Mouse (Mus musculus) brain, embryonic 18.5 days (tissue): ENCODE data around the gene Creb5.

Source experiments
- DNase-seq: peaks from one replicate; pipeline ENCODE4 v3.0.0-alpha.2; 2012; ENCODE audit warnings: low read depth, low spot score

Creb5 gene

GRCm38 (mm10) chr6:53698128-53698749, 411.2 kb downstream of the Creb5 start:
- DNase-seq, result no peak

GRCm38 (mm10) chr6:53704440-53704839, 417.4 kb downstream of the Creb5 start:
- no peak for DNase-seq

GRCm38 (mm10) chr6:53706604-53707330, 419.7 kb downstream of the Creb5 start:
- DNase-seq, result no peak

- DNase-seq, result no peak
Measured at GRCm38 (mm10) chr6:53707795-53708194, 420.7 kb downstream of the Creb5 start.

- no peak for DNase-seq
Measured at GRCm38 (mm10) chr6:53709694-53710442, 422.8 kb downstream of the Creb5 start.

GRCm38 (mm10) chr6:53710560-53710959, 423.5 kb downstream of the Creb5 start:
- no peak for DNase-seq

GRCm38 (mm10) chr6:53713152-53713551, 426.1 kb downstream of the Creb5 start:
- no peak for DNase-seq

- DNase-seq, result no peak
Measured at GRCm38 (mm10) chr6:53714908-53715321, 427.8 kb downstream of the Creb5 start.

- no peak for DNase-seq
Measured at GRCm38 (mm10) chr6:53716013-53716412, 428.9 kb downstream of the Creb5 start.

GRCm38 (mm10) chr6:53720009-53720408, 432.9 kb downstream of the Creb5 start:
- DNase-seq, result no peak

GRCm38 (mm10) chr6:53721595-53721994, 434.5 kb downstream of the Creb5 start:
- no peak for DNase-seq

- no peak for DNase-seq
Measured at GRCm38 (mm10) chr6:53722694-53723093, 435.6 kb downstream of the Creb5 start.

GRCm38 (mm10) chr6:53730487-53730886, 443.4 kb downstream of the Creb5 start:
- DNase-seq, result no peak

GRCm38 (mm10) chr6:53730996-53731485, 444.0 kb downstream of the Creb5 start:
- DNase-seq, result no peak

GRCm38 (mm10) chr6:53733546-53733945, 446.5 kb downstream of the Creb5 start:
- no peak for DNase-seq

- no peak for DNase-seq
Measured at GRCm38 (mm10) chr6:53733999-53734398, 446.9 kb downstream of the Creb5 start.

GRCm38 (mm10) chr6:53735696-53736095, 448.6 kb downstream of the Creb5 start:
- DNase-seq, result no peak

- no peak for DNase-seq
Measured at GRCm38 (mm10) chr6:53738206-53738605, 451.1 kb downstream of the Creb5 start.

GRCm38 (mm10) chr6:53741222-53741621, 454.2 kb downstream of the Creb5 start:
- DNase-seq, result no peak
